Mouse (Mus musculus): ENCODE results near the gene Ell.
A peak's percentile ranks its signal among the peaks of the same experiment; 100 is the strongest.
"Not testable (repeated sequence)": the region's sequence is repeated elsewhere in the genome, so short reads cannot be mapped to it uniquely, and the experiment has no call there.

Gene Ell

DNA sequence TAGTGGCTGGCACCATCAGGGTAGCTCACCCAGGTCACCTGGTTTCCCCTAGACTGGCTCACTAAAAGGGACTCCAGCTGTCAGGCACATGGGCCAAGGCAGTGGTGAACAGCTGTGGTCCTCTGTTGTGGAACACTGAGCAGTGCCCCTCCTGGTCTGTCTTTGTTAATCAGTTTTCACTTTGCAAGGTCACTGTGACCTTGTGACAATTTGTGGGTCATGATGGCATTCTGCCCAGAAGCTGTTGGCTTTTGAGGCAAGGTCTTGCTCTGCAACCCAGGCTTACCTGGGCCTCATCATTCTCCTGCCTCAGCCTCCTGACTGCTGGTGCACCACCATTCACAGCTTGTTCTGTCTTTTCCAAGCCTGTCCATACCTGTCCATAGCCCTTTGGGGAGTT, 31.1 kb downstream of the Ell start:
- DNase-seq: no peak

DNA sequence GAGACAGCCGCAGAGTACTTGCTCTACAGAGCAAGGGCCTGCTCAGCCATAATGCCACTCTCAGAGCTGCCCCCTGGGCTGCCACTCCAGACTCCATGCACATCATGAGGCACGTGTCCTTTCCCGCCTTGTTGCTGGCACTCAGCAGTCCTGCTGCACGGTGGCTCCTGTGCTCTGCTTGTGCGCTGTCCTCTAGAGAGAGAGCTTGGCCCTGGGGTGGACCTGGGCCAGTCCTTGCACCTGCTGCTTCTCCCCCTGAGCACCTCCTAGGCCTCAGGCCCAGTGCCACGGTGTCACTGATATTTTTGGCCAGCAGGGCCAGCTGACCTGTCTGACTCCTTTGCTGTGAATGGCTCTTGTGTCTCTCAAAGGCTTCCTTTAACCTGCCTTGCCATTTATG, 31.7 kb downstream of the Ell start:
- no peak for DNase-seq

- no peak for DNase-seq
Observed at GRCm38 (mm10) chr8:70574302-70574701, 35.0 kb downstream of the Ell start.

DNA sequence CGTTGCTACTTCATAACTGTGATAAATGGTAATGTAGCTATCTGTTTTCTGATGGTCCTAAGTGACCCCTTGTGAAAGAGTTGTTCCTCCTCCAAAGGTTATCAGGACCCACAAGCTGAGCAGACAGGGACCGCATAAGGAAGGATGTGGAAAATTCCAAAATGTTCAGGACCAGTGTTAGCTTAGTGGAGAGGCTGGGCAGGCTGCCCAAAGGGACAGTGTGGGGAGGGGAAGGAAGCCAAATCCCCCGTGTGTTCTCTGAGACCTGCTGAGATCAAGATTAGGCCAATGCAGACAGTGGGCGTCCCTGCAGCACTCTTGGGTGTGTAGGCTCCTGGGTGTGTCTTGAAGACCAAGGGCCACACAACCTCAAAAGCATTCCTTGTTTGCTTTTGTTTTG, 35.7 kb downstream of the Ell start:
- DNase-seq: peak; percentile 88 to 90

DNA sequence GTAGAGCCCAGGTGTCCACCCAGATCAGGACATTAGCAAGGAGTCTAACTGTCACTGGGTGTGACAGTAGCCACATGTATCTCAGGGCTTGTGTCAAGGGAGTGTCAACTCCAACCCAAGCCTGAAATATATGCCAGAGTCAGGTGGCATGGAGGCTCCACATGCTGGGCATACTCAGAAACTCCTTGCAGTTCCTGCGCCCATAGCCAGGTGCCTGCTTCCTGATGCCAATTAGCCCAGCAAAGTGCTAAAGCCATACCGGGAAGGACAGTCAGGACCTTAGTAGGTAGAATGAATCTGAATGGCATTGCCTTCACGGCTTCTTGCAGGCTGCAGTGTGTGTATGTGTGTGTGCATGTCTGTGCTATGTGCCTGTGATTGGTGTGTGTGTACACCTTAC, 38.0 kb downstream of the Ell start:
- DNase-seq: no peak

DNA sequence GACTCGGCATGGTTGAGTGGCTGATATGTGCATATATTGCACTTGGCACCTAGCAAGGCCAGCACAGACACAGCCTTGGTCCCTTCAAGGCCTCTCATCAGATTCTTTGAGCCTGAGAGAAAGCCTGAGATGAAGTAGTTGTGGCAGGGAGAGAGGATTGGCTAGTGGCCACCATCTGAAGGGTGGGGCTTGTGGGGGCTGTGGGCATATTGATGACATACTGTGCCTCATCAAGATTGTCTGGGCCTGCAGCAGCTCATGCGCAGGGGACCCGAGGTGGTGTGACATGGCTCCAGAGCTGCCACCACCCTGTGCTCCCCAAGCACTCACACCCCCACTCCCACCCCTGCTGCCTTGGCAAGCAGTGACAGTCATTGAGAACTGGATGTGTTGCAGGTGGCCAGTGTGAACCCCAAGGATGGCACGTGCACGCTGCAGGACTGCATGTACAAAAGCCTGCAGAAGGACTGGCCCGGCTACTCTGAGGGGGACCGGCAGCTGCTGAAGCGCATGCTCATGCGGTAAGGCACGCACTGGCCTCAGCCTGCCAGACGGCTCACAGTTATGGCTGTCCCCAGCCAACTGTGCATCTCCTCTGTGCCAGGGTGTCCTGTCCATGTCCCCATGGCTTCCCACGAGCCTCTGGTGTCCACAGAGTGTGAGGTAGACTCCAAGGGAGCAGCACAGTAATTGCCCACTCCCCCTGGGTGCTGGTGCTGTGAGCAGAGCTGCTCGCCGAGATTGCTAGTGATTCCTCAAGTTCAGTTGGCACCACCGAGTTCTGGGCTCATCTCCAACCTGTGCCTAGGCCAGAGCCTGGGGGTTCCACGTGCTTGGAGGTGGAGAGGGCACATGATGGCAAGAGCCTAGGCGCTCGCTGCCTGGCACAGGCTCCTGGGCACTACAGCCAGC, 44.5 kb downstream of the Ell start:
- DNase-seq: no peak

DNA sequence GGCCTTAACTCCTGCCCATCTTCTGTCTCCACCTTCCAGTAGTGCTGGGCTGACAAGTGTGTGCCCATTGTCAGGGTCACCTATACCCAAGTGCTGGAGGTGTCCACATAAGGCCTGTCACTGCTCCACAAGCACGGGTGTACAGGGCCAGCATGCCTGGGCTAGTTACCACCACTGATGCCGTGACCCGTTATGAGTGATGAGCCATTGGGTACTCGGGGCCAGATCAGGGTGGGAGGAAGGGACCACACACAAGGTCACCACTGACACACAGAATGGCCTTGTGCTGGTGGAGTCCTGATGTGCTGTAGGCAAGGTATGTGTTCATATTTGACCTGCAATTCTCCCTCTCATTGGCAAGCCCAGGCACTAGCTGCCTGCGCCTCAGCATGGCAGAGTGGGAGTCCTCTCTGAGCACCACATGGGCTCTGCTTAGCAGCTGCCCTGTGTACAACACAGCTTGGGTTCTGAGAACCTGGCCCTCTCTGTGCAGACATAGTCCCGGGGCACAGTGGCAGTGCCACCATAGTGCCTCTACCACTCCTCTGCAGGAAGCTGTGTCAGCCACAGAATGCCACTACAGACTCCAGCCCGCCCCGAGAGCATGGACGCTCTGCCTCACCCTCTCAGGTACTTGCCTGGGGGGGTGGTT, 45.5 kb downstream of the Ell start:
- no peak for DNase-seq

DNA sequence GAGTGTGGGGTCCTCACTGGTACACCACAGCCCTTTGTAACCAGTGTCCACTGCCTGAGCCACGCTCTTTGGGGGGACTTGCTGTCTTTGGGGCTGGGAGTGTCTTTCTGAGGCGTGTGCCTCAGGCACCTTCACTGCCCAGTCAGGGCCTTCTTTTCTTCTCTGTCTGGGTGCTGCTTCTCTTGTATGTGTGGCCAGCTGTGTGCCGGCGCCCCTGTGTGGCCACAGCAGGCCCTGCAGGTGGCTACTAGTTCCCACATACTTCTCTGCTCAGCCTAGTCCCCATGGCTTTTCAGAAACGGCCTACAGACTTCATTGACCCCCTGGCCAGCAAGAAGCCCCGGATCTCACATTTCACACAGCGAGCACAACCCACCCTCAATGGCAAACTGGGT, 46.0 kb downstream of the Ell start:
- DNase-seq: peak; percentile 72 to 84

- DNase-seq: not testable (repeated sequence)
Observed at GRCm38 (mm10) chr8:70587955-70588354, 48.7 kb downstream of the Ell start.

DNA sequence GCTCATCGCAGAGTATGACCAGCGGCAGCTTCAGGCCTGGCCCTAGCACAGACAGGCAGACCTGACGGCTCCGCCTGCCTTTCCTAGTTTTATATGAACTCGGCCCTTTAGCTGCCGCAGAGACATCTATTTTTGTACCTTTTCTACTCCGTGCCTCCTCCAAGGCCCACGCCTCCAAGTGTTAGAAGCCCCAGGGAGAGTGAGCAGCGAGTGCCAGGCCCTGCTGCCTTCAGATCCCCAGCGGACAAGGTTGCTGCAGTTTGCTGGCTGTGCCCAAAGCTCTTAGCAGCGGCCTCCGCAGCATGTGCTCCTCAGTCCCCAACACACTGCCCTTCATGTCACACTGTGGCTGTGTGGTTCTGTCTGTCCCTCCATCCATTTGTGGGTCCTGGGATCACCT, 52.3 kb downstream of the Ell start:
- DNase-seq: no peak

- DNase-seq: peak; percentile 49 to 63
Observed at GRCm38 (mm10) chr8:70593173-70593572, 53.9 kb downstream of the Ell start.

- peak; percentile 94 to 96 for DNase-seq
Observed at GRCm38 (mm10) chr8:70593961-70594609, 54.8 kb downstream of the Ell start, which contains the start of gene Isyna1. TSS of gene Isyna1 (plus strand) at chr8:70594373.

DNA sequence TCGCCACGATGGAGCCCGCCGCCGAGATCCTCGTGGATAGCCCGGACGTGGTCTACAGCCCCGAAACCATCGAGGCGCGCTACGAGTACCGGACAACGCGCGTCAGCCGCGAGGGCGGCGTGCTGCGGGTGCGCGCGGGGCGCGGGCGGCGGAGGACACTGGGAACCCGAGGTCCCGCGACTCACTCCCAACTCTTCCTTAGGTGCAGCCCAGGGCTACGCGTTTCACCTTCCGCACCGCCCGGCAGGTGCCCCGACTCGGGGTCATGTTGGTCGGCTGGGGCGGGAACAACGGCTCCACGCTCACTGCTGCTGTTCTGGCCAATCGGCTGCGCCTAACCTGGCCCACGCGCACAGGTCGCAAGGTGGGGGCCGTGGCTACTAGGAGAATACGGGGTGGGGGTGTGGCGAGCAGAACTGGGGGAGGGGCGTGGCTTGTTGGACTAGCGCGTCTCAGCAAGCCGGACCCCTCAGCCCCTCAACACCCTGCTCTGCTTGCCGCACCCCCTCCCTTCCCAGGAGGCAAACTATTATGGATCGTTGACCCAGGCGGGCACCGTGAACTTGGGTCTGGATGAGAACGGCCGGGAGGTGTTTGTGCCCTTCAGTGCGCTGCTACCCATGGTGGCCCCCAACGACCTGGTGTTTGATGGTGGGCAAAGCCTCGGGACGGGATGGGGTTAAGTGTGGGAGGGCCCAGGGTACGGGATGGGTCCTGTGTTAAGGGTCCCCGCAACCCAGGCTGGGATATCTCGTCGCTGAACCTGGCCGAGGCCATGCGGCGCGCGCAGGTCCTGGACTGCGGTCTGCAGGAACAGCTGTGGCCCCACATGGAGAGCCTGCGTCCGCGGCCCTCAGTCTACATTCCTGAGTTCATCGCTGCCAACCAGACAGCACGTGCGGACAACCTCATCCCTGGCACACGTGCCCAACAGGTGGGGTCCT, 55.6 kb downstream of the Ell start:
- DNase-seq: peak; percentile 54 to 67

- DNase-seq: no peak
Observed at GRCm38 (mm10) chr8:70595811-70596210, 56.6 kb downstream of the Ell start.

DNA sequence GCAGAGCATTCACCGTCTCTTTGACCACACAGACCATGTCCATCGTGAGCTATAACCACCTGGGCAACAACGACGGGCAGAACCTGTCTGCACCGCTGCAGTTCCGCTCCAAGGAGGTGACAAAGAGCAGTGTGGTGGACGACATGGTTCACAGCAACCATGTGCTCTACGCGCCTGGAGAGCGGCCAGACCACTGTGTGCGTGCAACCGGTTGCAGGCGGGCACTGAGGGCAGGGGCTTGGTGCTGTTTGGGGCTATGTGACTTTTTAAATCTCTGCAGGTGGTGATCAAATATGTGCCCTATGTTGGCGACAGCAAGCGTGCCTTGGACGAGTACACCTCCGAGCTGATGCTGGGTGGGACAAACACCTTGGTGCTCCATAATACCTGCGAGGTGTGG, 57.0 kb downstream of the Ell start:
- peak in 1 of 2 experiments; percentile 51 for DNase-seq

- peak in 1 of 2 experiments; percentile 37 for DNase-seq
Observed at GRCm38 (mm10) chr8:70596775-70597416, 57.6 kb downstream of the Ell start.

- DNase-seq: no peak
Observed at GRCm38 (mm10) chr8:70597417-70598272, 58.4 kb downstream of the Ell start.

GRCm38 (mm10) chr8:70598283-70598682, 59.0 kb downstream of the Ell start:
- DNase-seq: peak; percentile 88 to 92

DNA sequence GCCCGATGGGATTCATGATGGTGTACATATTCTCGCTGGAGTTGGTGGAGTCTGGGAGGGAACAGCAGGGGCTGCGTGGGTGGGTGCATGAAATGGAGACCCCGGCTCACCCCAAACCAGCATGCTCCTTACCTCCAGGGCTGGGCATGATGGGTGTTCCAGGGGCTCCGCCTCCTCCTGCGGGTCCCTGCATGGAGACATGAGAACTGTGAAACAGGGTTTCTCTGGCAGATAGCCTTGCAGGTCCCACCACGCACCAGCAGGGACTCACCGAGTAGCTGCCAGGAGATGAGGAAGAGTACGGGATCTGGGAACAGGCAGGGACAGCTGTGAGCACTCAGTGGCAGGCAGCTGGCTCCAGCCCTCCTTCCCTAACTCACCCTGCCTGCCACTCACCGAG, 59.5 kb downstream of the Ell start:
- no peak for DNase-seq

GRCm38 (mm10) chr8:70599507-70600290, 60.4 kb downstream of the Ell start:
- no peak for DNase-seq
